Mouse (Mus musculus): ENCODE measurements around the gene Syngap1.

DNA sequence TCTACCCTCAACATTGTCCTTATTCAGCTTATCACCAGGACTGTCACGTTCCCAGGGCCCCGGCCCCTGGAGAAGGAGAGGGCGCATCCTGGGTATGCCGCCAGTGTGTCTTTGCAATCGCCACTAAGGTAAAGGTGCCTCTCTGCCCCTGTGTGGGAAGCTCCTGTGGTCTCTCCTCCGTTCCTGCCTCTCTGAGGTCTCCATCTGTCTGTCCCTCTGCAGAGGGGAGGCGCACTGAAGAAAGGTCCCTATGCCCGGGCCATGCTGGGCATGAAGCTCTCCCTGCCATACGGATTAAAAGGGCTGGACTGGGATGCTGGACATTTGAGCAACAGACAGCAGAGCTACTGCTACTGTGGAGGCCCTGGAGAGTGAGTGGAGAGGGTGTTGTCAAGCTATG, 6.0 kb upstream of the Syngap1 start:
- TF ChIP-seq CTCF (IDR thresholded peaks at IDR 0.05; ENCODE audit: control insufficient read depth, insufficient read depth, insufficient replicate concordance, low read depth, low read length), result no peak
- TF ChIP-seq POLR2A (IDR thresholded peaks at IDR 0.05; ENCODE audit: control insufficient read depth, low read depth, low read length), result no peak

All from testis, adult 2 months (tissue).